Mouse (Mus musculus): ENCODE data around the gene Man1a2. TPM values are rescaled to one million over a fixed set of nuclear protein-coding genes. Genes with fewer than 3 reads are reported as not detected.

The Man1a2 gene
- total RNA-seq, 1 experiment from 2014 or later = 97.1 TPM

DNA sequence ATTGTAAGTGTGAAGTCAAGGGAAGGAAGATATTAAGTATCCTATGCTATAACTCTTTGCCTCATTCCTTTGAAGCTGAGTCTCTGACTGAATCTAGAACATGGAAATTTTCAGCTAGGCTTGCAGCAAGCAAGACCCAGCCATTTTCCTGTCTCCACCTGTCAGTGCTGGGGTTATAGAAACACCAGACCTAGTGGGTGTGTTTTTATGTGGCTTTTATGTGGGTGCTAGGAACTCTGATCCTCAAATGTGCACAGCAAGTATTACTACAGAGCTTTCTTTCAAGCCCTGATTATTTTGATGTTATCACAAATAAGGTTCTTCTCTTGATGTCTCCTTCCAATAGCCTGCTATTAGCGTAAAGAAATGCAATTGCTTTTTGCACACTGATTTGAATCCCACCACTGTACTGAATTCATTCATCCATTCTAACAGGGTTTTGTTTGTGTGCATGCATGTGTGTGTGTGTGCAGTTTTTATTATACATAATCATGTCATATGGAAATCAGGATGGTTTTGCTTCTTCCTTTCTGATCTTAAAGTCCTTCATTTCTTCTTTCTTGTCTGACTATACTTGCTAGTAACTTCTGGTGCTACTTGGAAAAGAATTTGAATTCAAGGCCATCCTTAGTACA, 102.5 kb downstream of the Man1a2 start:
- no peak for ATAC-seq (ENCODE audit: extremely low read depth, insufficient number of reproducible peaks, low FRiP score, poor library complexity, severe bottlenecking)

DNA sequence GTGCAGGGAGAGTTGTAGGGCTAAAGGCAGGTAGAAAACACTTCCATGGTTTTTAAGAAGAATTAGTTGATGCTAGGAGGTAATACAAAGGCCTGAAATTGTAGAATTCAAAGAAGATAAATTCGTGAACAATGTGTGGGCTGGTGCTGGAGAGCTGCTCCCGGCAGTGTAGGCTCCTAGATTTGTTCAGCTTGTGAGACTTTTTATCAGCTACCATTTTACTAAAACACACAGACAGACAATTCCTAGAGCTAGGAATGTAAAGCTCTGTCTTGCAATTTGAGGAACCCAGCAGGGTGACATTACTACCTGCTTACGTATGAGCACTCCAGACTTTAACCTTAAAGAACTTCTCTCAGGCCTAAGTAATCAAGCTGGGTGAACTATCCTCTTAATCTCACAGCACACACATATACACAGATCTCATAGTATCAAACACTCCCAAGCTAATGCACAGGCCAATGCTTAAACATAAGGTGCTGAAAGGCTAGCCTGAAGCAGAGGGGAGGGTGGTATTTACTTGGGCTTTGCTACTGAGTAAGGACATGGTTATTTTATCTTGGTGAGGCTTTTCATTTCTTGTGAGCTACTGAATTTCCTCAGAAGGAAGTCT, 112.6 kb downstream of the Man1a2 start:
- ATAC-seq (ENCODE audit: extremely low read depth, insufficient number of reproducible peaks, low FRiP score, poor library complexity, severe bottlenecking) = no peak

DNA sequence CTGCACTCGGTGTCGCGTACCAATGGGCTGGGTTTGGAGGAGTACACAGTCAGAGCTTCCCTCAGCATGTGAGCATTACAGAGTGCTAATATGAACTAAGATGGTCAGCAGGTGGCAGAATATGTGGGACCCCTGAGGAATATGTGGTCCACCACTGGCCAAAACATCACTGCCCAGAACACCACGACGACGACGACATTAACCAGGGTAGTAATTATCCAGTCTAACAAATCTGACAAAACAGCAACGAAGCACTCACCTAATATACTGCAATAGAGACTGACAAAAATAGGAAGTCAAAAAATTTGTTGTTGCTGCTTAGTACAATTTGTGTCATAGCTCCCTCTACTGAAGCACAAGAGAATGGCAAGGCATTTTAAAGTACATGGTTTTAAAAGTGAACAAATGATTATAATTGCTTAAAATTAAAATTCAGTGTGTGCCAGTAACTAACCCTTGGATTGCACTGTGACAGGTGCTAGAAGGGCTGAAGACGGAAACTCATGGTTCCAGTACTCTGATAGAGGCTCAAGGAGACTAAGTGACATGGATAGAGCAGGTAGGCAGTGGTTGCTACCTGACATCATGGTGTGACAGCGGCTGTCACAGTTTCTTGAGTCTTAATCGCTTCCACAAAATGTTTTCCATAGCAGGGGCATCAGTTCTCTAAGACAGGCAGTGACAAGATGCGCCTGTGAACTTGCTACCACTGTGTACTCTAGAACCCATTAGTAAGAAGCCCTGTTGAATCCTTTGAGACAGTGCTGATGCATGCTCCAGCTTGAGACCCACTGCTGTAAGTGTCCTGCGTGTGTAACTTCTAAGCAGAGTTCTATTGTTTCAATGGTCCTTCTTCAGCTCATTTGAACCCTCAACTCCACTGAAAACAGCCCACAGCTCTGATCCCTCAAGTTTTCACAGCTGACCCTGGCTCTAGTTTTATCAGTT, 116.6 kb downstream of the Man1a2 start:
- ATAC-seq (ENCODE audit: extremely low read depth, insufficient number of reproducible peaks, low FRiP score, poor library complexity, severe bottlenecking) = peak; percentile 56

DNA sequence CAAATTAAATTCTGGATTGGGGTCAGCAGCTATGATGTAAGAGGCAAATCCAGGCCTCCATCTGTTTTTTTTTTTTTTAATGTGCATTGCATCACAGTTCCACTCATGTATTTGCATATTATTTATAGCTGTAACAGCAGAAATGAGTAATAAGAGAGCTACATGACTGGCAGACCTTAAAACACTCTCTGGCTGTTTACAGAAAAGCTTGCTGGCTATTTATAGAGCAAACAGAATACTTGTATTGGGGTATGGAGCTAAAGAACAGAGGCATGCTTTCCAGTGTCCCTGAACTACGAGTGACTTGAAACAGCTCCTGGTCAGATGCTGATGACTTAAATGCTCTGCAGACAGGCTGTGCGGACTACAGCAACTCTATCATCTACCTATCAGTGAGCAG, 121.7 kb downstream of the Man1a2 start:
- no peak for ATAC-seq (ENCODE audit: extremely low read depth, insufficient number of reproducible peaks, low FRiP score, poor library complexity, severe bottlenecking)

DNA sequence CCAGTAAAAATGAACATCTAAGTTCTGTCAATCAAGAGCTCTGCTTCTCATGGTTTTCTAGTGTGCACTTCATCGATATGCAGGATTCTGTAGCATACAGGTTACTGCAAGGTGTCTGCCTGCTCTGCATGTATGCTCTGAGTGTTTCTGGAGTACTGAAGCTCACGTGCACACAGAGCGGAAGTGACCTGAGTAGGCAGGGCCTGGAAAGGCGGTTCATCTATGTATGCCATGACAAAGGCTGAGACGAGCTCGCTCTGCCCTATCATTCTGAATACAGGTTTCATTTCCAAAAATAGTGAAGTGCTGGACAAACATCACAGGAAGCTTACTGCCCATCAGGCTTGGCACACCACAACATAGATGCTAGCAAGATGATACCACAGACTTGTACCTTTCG, 122.8 kb downstream of the Man1a2 start:
- ATAC-seq (ENCODE audit: extremely low read depth, insufficient number of reproducible peaks, low FRiP score, poor library complexity, severe bottlenecking) = no peak

DNA sequence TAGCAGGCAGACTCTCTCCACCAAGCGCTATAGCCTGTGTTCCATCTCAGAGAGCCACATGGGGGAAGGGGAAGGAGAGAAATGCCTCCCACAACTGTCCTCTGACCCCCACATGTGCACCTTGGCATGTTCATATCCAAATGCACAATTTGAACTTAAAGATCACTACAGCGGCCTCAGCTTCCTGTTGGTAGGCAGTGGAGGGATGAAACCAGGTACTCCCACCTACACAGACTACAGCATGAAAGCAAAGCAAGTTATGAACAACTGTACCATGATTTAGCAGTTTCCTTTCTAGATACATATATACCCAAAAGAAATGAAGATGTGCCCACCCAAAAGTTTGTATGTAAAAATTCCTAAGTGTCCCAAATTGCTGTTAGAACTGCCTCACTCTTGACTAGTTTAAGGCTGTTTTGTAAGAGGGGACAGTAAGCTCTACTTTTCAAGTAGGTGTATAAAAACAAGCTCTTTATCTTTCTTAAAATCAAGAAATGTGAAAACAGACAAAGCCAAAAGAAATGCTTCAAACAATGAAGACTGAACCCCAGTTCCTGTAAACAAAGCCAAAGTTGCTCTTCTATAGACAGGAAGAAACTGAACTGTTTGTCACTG, 123.6 kb downstream of the Man1a2 start:
- ATAC-seq (ENCODE audit: extremely low read depth, insufficient number of reproducible peaks, low FRiP score, poor library complexity, severe bottlenecking) = no peak

DNA sequence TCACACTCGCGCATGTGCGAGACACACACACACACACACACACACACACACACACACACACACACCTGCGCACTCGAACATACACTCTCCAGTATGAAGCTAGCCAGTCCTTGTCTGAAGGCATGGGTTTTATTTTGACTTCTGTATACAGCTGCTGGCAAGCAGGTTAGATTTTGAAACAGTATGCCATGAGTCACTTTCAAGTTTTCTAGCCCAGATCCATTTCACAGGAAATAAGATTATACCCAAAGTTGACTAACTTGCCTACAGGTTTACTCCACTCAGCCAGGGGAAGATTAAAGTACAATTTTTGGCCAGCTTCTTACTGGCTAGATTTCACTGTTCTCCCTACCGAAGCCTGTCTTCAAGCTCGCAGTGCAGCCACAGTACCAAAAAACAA, 125.9 kb downstream of the Man1a2 start:
- no peak for ATAC-seq (ENCODE audit: extremely low read depth, insufficient number of reproducible peaks, low FRiP score, poor library complexity, severe bottlenecking)

DNA sequence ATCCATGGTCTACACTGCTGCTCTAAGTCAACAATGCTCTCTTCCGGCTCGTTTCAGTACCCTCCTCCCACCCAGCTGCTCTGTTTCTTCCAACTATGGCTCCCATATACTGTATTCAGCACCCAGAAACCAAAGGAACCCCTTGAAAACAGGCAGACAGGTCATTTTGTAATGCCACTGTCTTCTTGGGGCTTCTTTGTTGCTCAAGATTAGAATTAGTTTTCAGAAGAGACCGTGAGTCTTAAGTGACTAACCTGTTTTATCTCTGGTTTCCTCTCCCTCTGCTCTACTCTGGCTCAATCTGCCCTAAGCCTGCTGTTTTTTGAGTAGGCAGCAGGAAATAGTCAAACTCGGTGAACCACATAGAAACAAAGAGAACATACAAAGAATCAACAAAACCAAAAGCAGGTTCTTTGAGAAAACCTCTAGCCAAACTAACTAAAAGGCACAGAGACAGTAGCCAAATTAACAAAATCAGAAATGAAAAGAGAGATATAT, 127.0 kb downstream of the Man1a2 start:
- ATAC-seq (ENCODE audit: extremely low read depth, insufficient number of reproducible peaks, low FRiP score, poor library complexity, severe bottlenecking) = no peak

DNA sequence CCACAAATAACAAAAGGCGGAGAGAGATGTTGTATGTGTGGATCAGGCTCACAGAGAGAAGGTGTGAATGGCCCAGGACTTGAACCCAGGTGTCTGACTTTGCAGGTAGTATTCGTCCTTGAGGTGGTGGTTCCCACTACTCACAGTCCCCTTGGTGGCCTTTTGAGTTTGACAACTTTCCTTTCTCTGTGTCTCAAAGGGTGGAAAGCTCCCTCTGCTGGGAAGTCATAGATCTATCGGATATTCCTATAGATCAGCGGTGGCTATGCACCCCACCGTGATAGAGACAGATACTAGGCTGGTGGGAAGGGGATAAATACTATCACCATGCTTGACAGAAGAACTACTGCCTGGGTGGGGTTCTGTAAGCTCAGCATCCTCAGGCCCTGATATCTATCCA, 130.5 kb downstream of the Man1a2 start:
- ATAC-seq (ENCODE audit: extremely low read depth, insufficient number of reproducible peaks, low FRiP score, poor library complexity, severe bottlenecking) = no peak

DNA sequence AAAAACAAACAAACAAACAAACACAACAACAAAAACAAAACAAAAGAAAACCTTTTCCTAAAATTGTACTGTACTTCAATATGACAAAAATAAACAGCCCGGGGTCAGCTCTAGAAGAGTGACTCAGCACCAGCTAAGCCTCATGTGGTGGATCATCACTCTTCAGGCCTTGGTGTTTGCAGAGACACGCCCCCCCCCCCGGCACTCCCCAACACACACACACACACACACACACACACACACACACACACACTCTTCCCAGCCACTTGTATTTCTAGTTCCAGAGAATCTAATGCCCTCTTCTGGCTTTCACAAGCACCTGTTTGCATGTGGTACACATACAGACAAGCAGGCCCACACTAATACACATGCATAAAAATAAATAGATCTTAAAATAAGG, 133.1 kb downstream of the Man1a2 start:
- ATAC-seq (ENCODE audit: extremely low read depth, insufficient number of reproducible peaks, low FRiP score, poor library complexity, severe bottlenecking) = no peak

DNA sequence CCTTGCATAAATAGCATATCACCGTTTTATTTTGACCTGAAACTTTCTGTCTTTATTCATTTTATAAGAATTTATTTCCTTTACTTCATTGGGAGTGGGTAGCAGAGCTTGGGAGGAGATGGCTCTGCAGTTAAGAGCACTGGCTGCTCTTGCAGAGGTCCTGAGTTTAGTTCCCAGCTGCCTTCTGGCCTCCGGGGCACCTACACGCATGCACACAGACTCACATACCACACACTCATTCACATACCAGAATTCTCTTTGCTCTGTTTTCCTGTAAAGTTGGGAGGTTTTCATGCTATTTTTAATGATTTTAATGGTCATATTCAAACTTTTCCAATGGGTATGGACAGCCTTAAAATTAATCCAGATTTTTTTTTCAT, 137.4 kb downstream of the Man1a2 start:
- no peak for ATAC-seq (ENCODE audit: extremely low read depth, insufficient number of reproducible peaks, low FRiP score, poor library complexity, severe bottlenecking)

DNA sequence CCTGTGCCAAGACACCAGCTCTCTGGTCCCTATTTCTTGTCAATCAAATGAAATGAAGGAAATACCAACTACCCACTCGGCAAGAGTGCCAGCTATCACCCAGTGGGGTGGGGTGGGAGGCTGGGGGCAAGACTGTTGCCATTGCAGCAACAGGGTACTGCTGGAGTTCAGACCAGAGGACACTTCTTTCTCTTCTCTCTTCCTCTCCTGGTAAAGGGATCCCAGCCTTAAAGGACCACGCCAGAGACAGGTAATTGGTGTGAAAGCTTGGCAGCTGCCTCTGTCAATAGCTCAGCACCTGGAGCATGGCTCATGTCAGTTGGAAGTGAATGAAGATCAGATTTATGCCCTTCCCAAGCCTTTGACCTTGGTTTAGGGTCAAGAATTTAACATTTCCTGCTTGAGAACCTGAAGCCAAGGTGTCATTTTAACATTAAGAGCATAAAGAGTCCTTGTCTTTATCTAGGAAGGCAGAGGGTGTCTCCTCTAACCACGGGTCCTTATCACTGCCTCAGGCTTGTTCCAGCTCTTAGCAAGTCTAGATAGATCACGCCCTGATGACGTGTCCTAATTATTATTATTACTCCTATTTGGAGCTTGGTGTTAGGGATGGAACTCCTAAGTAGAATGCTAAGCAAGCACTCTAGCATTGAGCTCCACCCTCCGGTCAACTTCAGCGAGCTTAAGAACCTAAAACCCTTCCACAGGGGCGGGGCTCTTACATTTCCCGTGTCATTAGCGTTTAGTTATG, 138.0 kb downstream of the Man1a2 start:
- no peak for ATAC-seq (ENCODE audit: extremely low read depth, insufficient number of reproducible peaks, low FRiP score, poor library complexity, severe bottlenecking)

DNA sequence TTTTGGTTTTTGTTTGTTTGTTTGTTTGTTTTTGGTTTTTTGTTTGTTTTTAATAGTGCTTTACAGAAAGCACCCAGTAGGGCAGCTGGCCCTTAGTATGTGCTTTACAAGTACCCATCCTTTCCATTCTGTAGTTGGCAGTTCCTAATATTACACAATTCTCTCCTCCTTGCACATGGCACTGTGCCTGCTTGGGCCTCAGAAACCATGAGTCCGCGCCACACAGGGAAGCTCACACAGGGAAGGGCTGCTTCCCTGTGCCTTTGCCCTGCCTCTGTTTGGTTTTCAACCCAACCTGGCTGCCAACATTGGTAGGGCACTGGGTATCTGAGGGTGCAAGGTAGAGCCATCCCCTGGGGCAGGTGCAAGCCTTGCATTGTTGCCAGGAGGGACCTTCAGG, 148.6 kb downstream of the Man1a2 start:
- no peak for ATAC-seq (ENCODE audit: extremely low read depth, insufficient number of reproducible peaks, low FRiP score, poor library complexity, severe bottlenecking)

DNA sequence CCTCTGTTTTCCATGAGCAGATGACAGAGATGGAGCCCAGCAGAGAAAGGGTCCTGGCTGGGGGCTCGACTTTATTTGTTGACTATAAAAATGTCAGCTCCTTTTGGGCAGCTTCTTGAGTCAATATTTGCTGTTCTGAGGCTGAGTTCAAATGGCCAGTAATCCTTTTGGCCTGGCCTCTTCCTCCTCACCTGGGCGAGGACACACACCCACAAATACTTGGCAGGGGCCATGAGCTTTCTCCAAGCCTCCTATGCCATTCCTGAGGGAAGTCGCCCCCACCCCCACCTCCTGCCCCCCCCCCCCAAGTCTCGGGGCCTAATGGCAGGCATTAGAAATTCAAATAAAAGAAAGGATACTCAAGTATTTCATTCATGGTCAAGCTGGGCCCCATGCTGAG, 149.4 kb downstream of the Man1a2 start:
- no peak for ATAC-seq (ENCODE audit: extremely low read depth, insufficient number of reproducible peaks, low FRiP score, poor library complexity, severe bottlenecking)

DNA sequence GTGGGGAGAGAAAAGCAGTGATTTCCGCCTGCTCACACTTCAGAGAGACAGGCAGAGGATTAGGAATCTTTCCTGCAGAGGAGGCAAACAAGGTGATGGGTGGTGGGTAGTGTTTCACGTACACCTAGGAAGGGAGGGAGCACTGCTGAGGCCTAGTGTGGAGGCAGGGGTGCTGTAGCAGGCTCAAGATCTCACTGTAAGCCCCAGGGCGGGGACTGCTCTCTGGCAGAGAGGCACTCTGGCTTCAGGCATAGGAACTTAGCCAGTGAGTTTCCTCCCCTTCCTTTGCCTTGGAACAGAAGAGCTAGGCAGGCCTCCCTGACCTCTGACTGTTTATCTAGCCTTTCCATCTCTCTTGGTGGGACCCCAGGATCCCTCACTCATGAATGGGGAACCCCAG, 150.0 kb downstream of the Man1a2 start:
- no peak for ATAC-seq (ENCODE audit: extremely low read depth, insufficient number of reproducible peaks, low FRiP score, poor library complexity, severe bottlenecking)

DNA sequence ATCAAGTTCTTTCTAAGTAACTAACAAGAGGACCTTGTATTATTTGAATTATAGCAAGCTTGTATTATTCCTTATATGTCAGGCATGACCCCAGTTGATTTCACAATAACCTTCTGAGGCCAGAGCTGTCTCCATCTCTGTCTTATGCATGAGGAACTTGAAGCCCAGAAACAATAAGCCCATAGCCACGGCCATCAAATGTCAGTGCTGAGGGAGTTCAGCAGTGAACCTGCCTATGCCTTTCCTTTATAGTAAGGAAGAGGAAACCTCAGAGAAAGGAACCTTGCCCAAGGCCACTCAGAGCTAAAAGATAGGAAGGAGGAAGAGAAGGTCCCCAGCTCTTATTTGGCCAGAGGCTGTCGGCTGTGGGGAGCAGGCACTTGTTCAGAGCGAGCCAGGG, 150.9 kb downstream of the Man1a2 start:
- no peak for ATAC-seq (ENCODE audit: extremely low read depth, insufficient number of reproducible peaks, low FRiP score, poor library complexity, severe bottlenecking)

DNA sequence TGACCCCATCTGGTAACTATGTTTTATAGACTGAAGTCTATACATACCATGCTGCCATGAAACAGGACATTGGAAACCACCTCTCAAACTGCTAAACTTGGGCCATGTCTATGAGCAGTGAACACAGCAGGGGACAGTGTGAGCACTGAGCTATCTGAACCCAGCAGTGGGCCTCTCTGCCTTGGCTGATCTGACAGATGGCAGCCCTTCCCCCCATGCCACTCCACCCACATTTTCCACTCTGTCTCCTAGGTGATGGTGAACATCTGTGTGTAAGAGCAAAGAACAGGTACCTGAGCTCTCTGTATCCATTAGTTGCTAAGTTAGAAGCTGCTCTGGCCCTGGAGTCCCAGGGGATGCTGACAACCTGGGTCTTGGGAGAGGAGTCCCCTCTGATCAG, 151.9 kb downstream of the Man1a2 start:
- ATAC-seq (ENCODE audit: extremely low read depth, insufficient number of reproducible peaks, low FRiP score, poor library complexity, severe bottlenecking) = no peak

DNA sequence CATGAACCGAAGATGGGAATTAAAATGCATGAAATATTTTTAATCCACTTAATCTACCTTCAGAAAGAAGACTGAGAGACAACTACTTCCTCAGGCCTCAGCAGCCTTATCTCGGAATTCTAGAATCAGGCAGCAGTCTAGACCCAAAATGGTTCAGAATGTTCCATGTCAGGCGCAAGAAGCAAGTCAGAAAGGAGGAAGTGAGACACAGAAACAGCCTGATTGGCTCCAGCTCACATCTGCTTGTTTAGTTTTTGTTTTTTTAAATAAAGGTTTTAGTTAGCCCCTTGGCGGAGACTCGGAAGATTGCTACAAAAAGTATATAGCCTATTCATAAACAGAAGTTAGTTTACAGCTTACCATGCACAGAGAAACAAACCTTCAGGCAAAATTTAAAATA, 154.4 kb downstream of the Man1a2 start:
- ATAC-seq (ENCODE audit: extremely low read depth, insufficient number of reproducible peaks, low FRiP score, poor library complexity, severe bottlenecking) = no peak

DNA sequence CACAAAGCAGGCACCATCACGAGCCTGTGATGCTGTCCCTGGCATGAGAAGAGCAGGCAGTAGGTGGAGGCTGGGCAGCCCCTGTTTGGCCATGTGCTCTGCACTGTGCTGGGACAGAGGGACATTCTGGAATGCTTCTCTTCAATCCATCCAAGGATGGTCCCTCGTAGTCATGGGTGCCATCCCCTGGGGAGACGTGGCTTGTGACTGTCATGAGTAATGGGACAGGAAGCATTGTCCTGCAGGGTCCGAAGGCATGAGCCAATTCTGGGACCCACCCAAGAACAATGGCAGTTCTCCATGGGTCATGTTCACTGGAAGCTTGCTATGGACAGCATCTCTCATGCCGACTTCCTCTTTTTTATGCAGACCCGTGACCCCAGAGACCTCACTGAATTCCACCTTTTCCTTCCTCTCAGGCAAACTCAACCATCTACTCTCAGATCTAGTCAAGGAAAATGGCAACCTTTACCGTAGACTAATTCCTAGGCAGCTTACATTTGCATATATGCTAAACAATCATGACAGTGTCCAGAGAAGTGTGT, 155.0 kb downstream of the Man1a2 start:
- ATAC-seq (ENCODE audit: extremely low read depth, insufficient number of reproducible peaks, low FRiP score, poor library complexity, severe bottlenecking) = no peak
